Mouse (Mus musculus) embryonic fibroblast, embryonic 13.5 days (primary cell): ENCODE measurements around the gene Sytl3. TPM values are rescaled to one million over a fixed set of nuclear protein-coding genes. Genes with fewer than 3 reads are reported as not detected.

Source experiments
- H3K27ac ChIP-seq: 2 replicates; pipeline ENCODE4 v1.5.1; 2012; ENCODE audit warnings: low read length, control low read depth, inconsistent platforms; ENCODE audit not compliant: insufficient read depth
- H3K4me1 ChIP-seq: 2 replicates; pipeline ENCODE4 v1.6.1; 2011; ENCODE audit warnings: low read length; ENCODE audit not compliant: control insufficient read depth, insufficient read depth
- H3K4me3 ChIP-seq: 2 replicates; pipeline ENCODE4 v1.5.1; 2011; ENCODE audit warnings: mild to moderate bottlenecking, control low read depth, low read length; ENCODE audit not compliant: insufficient read depth
- CTCF ChIP-seq: IDR thresholded peaks from 2 replicates; pipeline ENCODE4 v1.5.1; 2011; ENCODE audit warnings: mild to moderate bottlenecking, control low read depth, low read length, moderate library complexity, borderline replicate concordance; ENCODE audit not compliant: insufficient read depth
- POLR2A ChIP-seq: IDR thresholded peaks from 2 replicates; pipeline ENCODE4 v1.6.1; 2011; ENCODE audit warnings: low read depth, mild to moderate bottlenecking, control low read depth, low read length, moderate library complexity
- polyA plus RNA-seq: library from polyadenylated mRNA; stranded (reverse); fragments of >200 nt; gene quantifications from 2 replicates; pipeline ENCODE4 v1.2.4, GENCODE M21; 2011; ENCODE audit warnings: low read depth; ENCODE audit not compliant: missing spikeins, insufficient read length

Gene Sytl3
- polyA plus RNA-seq, 1 experiment = not detected

DNA sequence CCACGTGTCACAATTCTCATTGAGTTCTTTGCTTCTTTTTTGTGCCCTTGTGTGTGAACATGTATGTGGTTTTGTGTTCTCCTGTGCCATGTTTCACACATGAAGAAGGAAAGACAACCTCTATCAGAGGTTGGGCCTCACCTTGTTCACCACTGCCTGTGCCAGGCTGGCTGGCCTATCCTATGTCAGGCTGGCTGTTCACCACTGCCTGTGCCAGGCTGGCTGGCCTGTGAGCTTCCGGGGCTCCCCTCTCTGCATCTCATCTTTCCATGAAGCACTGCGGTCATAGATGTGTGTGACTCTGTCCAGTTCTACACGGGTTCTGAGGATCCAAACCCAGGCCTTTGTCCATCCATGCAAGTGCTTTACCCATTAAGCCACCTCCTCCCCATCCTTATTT is 128.3 kb downstream of the Sytl3 start:
- TF ChIP-seq CTCF (no peak), POLR2A (no peak)
- no peak overlapping the region for H3K27ac ChIP-seq
- no peaks in the 10 kb centered on the region for H3K4me1 ChIP-seq
- H3K4me3 ChIP-seq = no peak overlapping the region

Other genes with a start within 250 kb of the Sytl3 start
- gene Dynlt1b, start 229.0 kb upstream of the Sytl3 start, polyA plus RNA-seq = 211 and 221 TPM in 2 replicates
- 11.2 and 14.7 TPM in 2 replicates for gene Dynlt1c, start 57.4 kb upstream of the Sytl3 start, polyA plus RNA-seq
- 62.2 and 71.5 TPM in 2 replicates for gene Dynlt1f, start 3.2 kb upstream of the Sytl3 start, polyA plus RNA-seq
- 18.3 and 20.9 TPM in 2 replicates for gene Ezr, start 123.7 kb downstream of the Sytl3 start, polyA plus RNA-seq